Mouse (Mus musculus) hindbrain, embryonic 11.5 days (tissue): ENCODE results near the gene Ngfr. TPM values are rescaled to one million over a fixed set of nuclear protein-coding genes. Genes with fewer than 3 reads are reported as not detected.
A peak's percentile ranks its signal among the peaks of the same experiment; 100 is the strongest.

Source experiments
- ATAC-seq: fragments of 200-750 bp; cut with Nextera tagmentation; 2 replicates; pipeline ENCODE4 v1.8.0; 2017; ENCODE audit warnings: mild to moderate bottlenecking, moderate TSS enrichment, moderate library complexity; ENCODE audit not compliant: low FRiP score
- DNase-seq: peaks from one replicate; pipeline ENCODE4 v3.0.0-alpha.2; 2015; ENCODE audit warnings: low spot score
- H3K27ac ChIP-seq: fragments of 300-500 bp; sonication (generic); 2 replicates; pipeline ENCODE4 v1.5.1; 2014; ENCODE audit warnings: mild to moderate bottlenecking, low read depth, low read length
- H3K27me3 ChIP-seq: fragments of 300-500 bp; sonication (generic); 2 replicates; pipeline ENCODE4 v1.6.1; 2014; ENCODE audit warnings: mild to moderate bottlenecking, low read length, moderate library complexity, mixed read lengths; ENCODE audit not compliant: control insufficient read depth, insufficient read depth
- H3K36me3 ChIP-seq: fragments of 300-500 bp; sonication (generic); 2 replicates; pipeline ENCODE4 v1.6.1; 2014; ENCODE audit warnings: mild to moderate bottlenecking, low read length, moderate library complexity, mixed read lengths; ENCODE audit not compliant: control insufficient read depth, insufficient read depth
- H3K4me1 ChIP-seq: fragments of 300-500 bp; sonication (generic); replicated peaks from 2 replicates; pipeline ENCODE4 v1.6.1; 2014; ENCODE audit warnings: low read length, mixed read lengths; ENCODE audit not compliant: control insufficient read depth, insufficient read depth
- H3K4me2 ChIP-seq: fragments of 300-500 bp; sonication (generic); replicated peaks from 2 replicates; pipeline ENCODE4 v1.6.1; 2014; ENCODE audit warnings: mild to moderate bottlenecking, low read depth, low read length
- H3K4me3 ChIP-seq: fragments of 300-500 bp; sonication (generic); 2 replicates; pipeline ENCODE4 v1.5.1; 2014; ENCODE audit warnings: low read depth, low read length
- H3K9ac ChIP-seq: fragments of 300-500 bp; sonication (generic); 2 replicates; pipeline ENCODE4 v1.6.1; 2014; ENCODE audit warnings: low read depth, low read length
- H3K9me3 ChIP-seq: fragments of 300-500 bp; sonication (generic); 2 replicates; pipeline ENCODE4 v1.6.1; 2016; ENCODE audit warnings: low read length; ENCODE audit not compliant: control insufficient read depth
- WGBS: fragments of 180-500 bp; shearing (Covaris S2); extraction: QIAGEN DNeasy Blood & Tissue Kit; methylation state at CpG from one replicate; pipeline ENCODE4 v1.1.7; 2014; 5-methylcytosine and 5-hydroxymethylcytosine counted together
- polyA plus RNA-seq: library from polyadenylated mRNA; unstranded; fragments of >200 nt; fragmentation: Nextera tagmentation; extraction: Ambion mirVana; gene quantifications from 2 replicates; pipeline ENCODE4 v1.2.1, GENCODE M21; 2014

The Ngfr gene
- polyA plus RNA-seq, 1 experiment from 2014 or later = 29.6 TPM

GRCm38 (mm10) chr11:95550301-95551021 lies 37.1 kb downstream of the Ngfr start:
- ATAC-seq = no peak

GRCm38 (mm10) chr11:95546021-95546782 lies 41.3 kb downstream of the Ngfr start:
- ATAC-seq (no peak), DNase-seq (no peak)
- Histone ChIP-seq H3K9ac (no peak overlapping the region), H3K9me3 (no peaks in the 10 kb centered on the region), H3K36me3 (no peaks in the 10 kb centered on the region), H3K4me2 (no peak overlapping the region), H3K4me1 (no peaks in the 10 kb centered on the region), H3K27me3 (no peaks in the 10 kb centered on the region), H3K4me3 (no peak overlapping the region), H3K27ac (no peak overlapping the region)
- WGBS = 67% methylated on average over 10 of the region's 10 CpGs

More at GRCm38 (mm10) chr11:95550301-95551021, 37.1 kb downstream of the Ngfr start:
- H3K9ac ChIP-seq = no peak overlapping the region
- H3K27ac ChIP-seq = no peak overlapping the region
- no peaks in the 10 kb centered on the region for H3K27me3 ChIP-seq
- no peaks in the 10 kb centered on the region for H3K4me1 ChIP-seq
- H3K36me3 ChIP-seq = no peaks in the 10 kb centered on the region
- no peak overlapping the region for H3K4me2 ChIP-seq
- no peak overlapping the region for H3K4me3 ChIP-seq
- 87% methylated on average over 12 of the region's 12 CpGs for WGBS
- H3K9me3 ChIP-seq = no peaks in the 10 kb centered on the region
- no peak for DNase-seq

GRCm38 (mm10) chr11:95544546-95545327 lies 42.8 kb downstream of the Ngfr start:
- Histone ChIP-seq H3K27me3 (no peaks in the 10 kb centered on the region), H3K9ac (no peak overlapping the region), H3K9me3 (no peaks in the 10 kb centered on the region), H3K4me1 (no peaks in the 10 kb centered on the region; the same call in 1 of the 2 replicates), H3K4me3 (no peak overlapping the region), H3K4me2 (no peak overlapping the region), H3K27ac (no peak overlapping the region), H3K36me3 (no peaks in the 10 kb centered on the region)
- no peak for ATAC-seq
- 88% methylated on average over 8 of the region's 8 CpGs for WGBS
- no peak for DNase-seq

- no peak overlapping the region for H3K9ac ChIP-seq
- ATAC-seq = no peak
- peaks cover 2% of the 10 kb centered on the region; the same call in 1 of the 2 replicates for H3K4me1 ChIP-seq
- WGBS = 34% methylated on average over 18 of the region's 18 CpGs
- no peaks in the 10 kb centered on the region for H3K36me3 ChIP-seq
- no peak overlapping the region for H3K27ac ChIP-seq
- no peaks in the 10 kb centered on the region for H3K9me3 ChIP-seq
- H3K4me2 ChIP-seq = no peak overlapping the region
- peak; percentile 17 for DNase-seq
- H3K4me3 ChIP-seq = no peak overlapping the region
- H3K27me3 ChIP-seq = no peaks in the 10 kb centered on the region
These were observed 46.7 kb downstream of the Ngfr start for GRCm38 (mm10) chr11:95540637-95541385.

GRCm38 (mm10) chr11:95538378-95539104 lies 49.0 kb downstream of the Ngfr start:
- Histone ChIP-seq H3K4me1 (peaks cover 2% of the 10 kb centered on the region; the same call in 1 of the 2 replicates), H3K9me3 (no peaks in the 10 kb centered on the region), H3K4me2 (no peak overlapping the region), H3K4me3 (no peak overlapping the region), H3K36me3 (no peaks in the 10 kb centered on the region), H3K27me3 (no peaks in the 10 kb centered on the region), H3K9ac (no peak overlapping the region), H3K27ac (no peak overlapping the region)
- DNase-seq (peak; percentile 44), ATAC-seq (no peak)
- WGBS = 75% methylated on average over 15 of the region's 15 CpGs

- peak; percentile 94 for DNase-seq
- peak; percentile 72 for ATAC-seq
- 22% methylated on average over 24 of the region's 24 CpGs for WGBS
- H3K4me1 ChIP-seq = no peaks in the 10 kb centered on the region; the same call in 1 of the 2 replicates
- H3K27ac ChIP-seq = no peak overlapping the region
- H3K4me2 ChIP-seq = no peak overlapping the region
- no peak overlapping the region for H3K4me3 ChIP-seq
- no peaks in the 10 kb centered on the region for H3K27me3 ChIP-seq
- no peaks in the 10 kb centered on the region for H3K36me3 ChIP-seq
- no peaks in the 10 kb centered on the region for H3K9me3 ChIP-seq
- H3K9ac ChIP-seq = no peak overlapping the region
These were observed 53.9 kb downstream of the Ngfr start for GRCm38 (mm10) chr11:95533484-95534160.

GRCm38 (mm10) chr11:95532353-95533072 lies 55.0 kb downstream of the Ngfr start:
- DNase-seq (no peak), ATAC-seq (no peak)
- Histone ChIP-seq H3K27me3 (no peaks in the 10 kb centered on the region), H3K9me3 (no peaks in the 10 kb centered on the region), H3K4me1 (no peaks in the 10 kb centered on the region; the same call in 1 of the 2 replicates), H3K27ac (no peak overlapping the region), H3K4me3 (no peak overlapping the region), H3K4me2 (no peak overlapping the region), H3K36me3 (no peaks in the 10 kb centered on the region), H3K9ac (no peak overlapping the region)
- 78% methylated on average over 13 of the region's 13 CpGs for WGBS
